Mouse (Mus musculus) olfactory bulb, adult 2 months (tissue): ENCODE measurements at regions not wholly inside any gene's neighbourhood (a gene's known extent, or its start where the extent isn't known, plus 50 kb on each side); places are given as distances from the start of the nearest gene placed in this dataset.

Source experiments
- CTCF ChIP-seq: fragments of 200-500 bp; IDR thresholded peaks from 2 replicates; pipeline ENCODE4 v1.5.1; 2012; ENCODE audit warnings: low read depth, mild to moderate bottlenecking, low read length, moderate library complexity; ENCODE audit not compliant: insufficient read depth
- POLR2A ChIP-seq: fragments of 200-500 bp; IDR thresholded peaks from 2 replicates; pipeline ENCODE4 v1.6.1; 2012; ENCODE audit warnings: mild to moderate bottlenecking, low read depth, low read length, moderate library complexity; ENCODE audit not compliant: insufficient read depth

DNA sequence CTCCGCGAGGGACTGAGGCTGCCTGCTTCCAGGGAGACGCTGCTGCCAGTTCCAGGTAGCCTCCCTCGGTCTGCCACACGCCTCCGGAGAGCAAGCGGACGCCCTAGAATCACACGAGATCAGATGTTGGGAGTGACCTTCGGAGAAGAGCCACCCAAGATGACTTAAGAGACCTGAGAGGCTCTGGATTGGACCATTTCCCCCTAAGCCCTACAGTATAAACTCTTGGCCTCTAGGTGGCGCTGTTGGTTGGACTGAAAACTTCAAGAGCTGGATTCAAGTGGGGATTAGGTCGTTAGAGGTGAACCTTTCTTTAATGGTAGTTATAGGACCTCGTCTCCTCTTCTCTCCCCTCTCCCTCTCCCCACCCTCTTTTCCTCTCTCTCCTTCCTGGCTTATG, 117.1 kb downstream of the Katnal1 start:
- TF ChIP-seq CTCF (no peak), POLR2A (no peak)
